Mouse (Mus musculus) embryonic facial prominence, embryonic 11.5 days (tissue): ENCODE data around the gene Gemin8. TPM values are rescaled to one million over a fixed set of nuclear protein-coding genes. Genes with fewer than 3 reads are reported as not detected.

ENCODE experiments used
- ATAC-seq: fragments of 200-750 bp; cut with Nextera tagmentation; replicated peaks from 2 replicates; pipeline ENCODE4 v1.8.0; 2017; ENCODE audit warnings: low read depth; ENCODE audit not compliant: insufficient number of reproducible peaks, low FRiP score, low TSS enrichment
- DNase-seq: peaks from one replicate; pipeline ENCODE4 v3.0.0-alpha.2; 2015; ENCODE audit warnings: low spot score
- H3K27ac ChIP-seq: fragments of 300-500 bp; sonication (generic); replicated peaks from 2 replicates; pipeline ENCODE4 v1.5.1; 2014; ENCODE audit warnings: mild to moderate bottlenecking, low read depth, low read length, control low read depth
- H3K27me3 ChIP-seq: fragments of 300-500 bp; sonication (generic); 2 replicates; pipeline ENCODE4 v1.6.1; 2014; ENCODE audit warnings: mild to moderate bottlenecking, low read length, moderate library complexity, mixed read lengths; ENCODE audit not compliant: control insufficient read depth, insufficient read depth
- H3K36me3 ChIP-seq: fragments of 300-500 bp; sonication (generic); replicated peaks from 2 replicates; pipeline ENCODE4 v1.6.1; 2014; ENCODE audit warnings: low read depth, mild to moderate bottlenecking, low read length, moderate library complexity, mixed read lengths; ENCODE audit not compliant: control insufficient read depth, insufficient read depth
- H3K4me1 ChIP-seq: fragments of 300-500 bp; sonication (generic); 2 replicates; pipeline ENCODE4 v1.6.1; 2014; ENCODE audit warnings: low read length, mixed read lengths; ENCODE audit not compliant: control insufficient read depth, insufficient read depth
- H3K4me2 ChIP-seq: fragments of 300-500 bp; sonication (generic); 2 replicates; pipeline ENCODE4 v1.6.1; 2014; ENCODE audit warnings: low read depth, mild to moderate bottlenecking, control low read depth, low read length, moderate library complexity
- H3K4me3 ChIP-seq: fragments of 300-500 bp; sonication (generic); 2 replicates; pipeline ENCODE4 v1.5.1; 2014; ENCODE audit warnings: low read depth, low read length, control low read depth
- H3K9ac ChIP-seq: fragments of 300-500 bp; sonication (generic); replicated peaks from 2 replicates; pipeline ENCODE4 v1.6.1; 2014; ENCODE audit warnings: mild to moderate bottlenecking, control low read depth, low read length
- H3K9me3 ChIP-seq: fragments of 300-500 bp; sonication (generic); replicated peaks from 2 replicates; pipeline ENCODE4 v1.6.1; 2016; ENCODE audit warnings: mild to moderate bottlenecking, low read length, inconsistent platforms, mixed read lengths; ENCODE audit not compliant: control insufficient read depth
- WGBS: fragments of 180-500 bp; shearing (Covaris S2); extraction: QIAGEN DNeasy Blood & Tissue Kit; methylation state at CpG from one replicate; pipeline ENCODE4 v1.1.7; 2014; 5-methylcytosine and 5-hydroxymethylcytosine counted together
- polyA plus RNA-seq: library from polyadenylated mRNA; unstranded; fragments of >200 nt; fragmentation: Nextera tagmentation; extraction: Ambion mirVana; gene quantifications from 2 replicates; pipeline ENCODE4 v1.2.1, GENCODE M21; 2014

Gemin8 gene
- polyA plus RNA-seq: 13.0 and 19.3 TPM in 2 replicates

DNA sequence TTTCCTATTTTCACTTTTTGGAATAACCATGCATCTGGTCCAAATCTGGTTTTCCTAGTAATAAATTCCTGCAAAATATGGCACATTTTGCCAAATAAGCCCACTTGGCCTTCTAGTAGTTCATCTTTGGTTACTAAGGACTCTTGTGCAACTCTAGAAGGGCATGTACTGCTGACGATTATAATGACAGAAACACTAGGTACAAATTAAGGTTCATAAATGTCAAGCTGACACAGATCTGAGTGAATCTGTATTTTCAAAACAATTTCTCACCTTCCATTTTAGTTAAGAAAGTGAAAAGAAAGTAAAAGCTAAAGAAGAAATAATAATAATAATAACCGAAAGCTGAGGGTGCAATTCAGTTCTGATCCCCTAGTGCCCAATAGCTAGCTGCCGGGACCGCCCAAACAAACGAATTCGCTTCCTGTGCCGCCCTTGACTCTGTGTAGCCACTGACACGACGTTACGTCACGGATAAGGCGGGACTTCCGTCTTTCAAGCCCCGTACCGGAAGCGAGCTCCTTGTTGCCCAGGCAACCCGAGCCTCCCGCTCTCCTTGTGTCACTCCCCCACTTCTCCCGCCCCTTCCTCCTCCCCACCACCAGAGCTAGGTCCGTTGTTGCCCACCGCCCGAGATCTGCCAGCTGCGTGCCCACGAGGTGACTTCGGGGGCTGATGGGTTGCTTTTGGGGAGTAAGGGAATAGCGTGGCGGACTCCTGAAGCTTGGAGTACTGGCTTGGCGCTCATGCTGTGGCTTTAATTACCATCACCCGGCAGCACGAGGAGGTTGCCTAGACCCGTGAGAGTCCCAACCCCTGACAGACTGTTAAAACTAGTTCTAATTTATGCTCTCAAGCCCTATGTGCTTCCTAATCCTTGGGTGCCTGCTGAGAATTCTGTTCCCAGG, at the start of gene Gemin8:
TSS of gene Gemin8 (plus strand) at position 563 of the 908 bp plus-strand sequence.
- H3K4me2 ChIP-seq: peak within 1 kb of the TSS; percentile 45
- H3K4me1 ChIP-seq: no peaks in the 10 kb centered on the region
- ATAC-seq: peak; percentile 98
- H3K27ac ChIP-seq: peak within 1 kb of the TSS; percentile 28; the same call in 1 of the 2 replicates
- DNase-seq: peak; percentile 96
- WGBS: 23% methylated on average over 31 of the region's 31 CpGs
- no peaks in the 10 kb centered on the region for H3K27me3 ChIP-seq
- H3K4me3 ChIP-seq: peak within 1 kb of the TSS; percentile 42
- peak within 1 kb of the TSS; percentile 55 for H3K9ac ChIP-seq
- H3K36me3 ChIP-seq: no peaks in the 10 kb centered on the region
- H3K9me3 ChIP-seq: no peaks in the 10 kb centered on the region

DNA sequence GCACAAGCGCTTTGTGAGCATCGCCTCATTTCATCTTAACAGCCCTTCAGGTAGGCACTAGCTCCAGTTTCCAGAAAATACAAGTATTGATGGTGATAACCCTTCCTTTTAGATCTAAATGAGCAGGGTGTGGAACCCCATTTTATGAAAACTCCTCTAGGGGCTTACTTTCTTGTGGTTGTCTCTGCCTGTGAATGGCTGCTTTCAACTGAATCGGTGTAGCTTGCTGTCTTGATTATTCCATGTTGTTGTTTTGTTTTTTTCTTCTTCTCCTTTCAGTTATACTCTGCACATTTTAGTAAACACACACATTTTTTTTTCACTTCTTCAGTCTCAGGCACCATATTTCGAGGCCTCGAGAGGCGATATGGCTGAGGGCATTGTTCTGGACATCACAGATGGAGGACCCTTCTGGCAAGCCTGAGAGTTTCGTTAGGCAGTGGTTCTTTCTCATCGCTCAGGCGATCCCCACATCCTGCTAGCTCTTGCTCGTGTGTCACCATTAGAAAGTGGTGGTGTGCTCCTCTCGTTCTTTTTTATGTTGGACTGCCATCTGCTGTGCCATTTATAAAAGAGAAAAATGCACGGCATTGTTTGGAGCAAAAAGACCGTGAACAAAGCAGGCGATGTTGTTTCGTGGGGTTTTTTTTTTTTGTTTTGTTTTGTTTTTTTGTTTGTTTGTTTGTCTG, 23.0 kb upstream of the Gemin8 start:
- no peaks in the 10 kb centered on the region for H3K36me3 ChIP-seq
- H3K9ac ChIP-seq: no peak overlapping the region
- no peak for ATAC-seq
- no peak overlapping the region for H3K27ac ChIP-seq
- WGBS: 73% methylated on average over 15 of the region's 15 CpGs
- no peaks in the 10 kb centered on the region for H3K27me3 ChIP-seq
- H3K9me3 ChIP-seq: no peaks in the 10 kb centered on the region
- no peak overlapping the region for H3K4me2 ChIP-seq
- no peaks in the 10 kb centered on the region for H3K4me1 ChIP-seq
- no peak overlapping the region for H3K4me3 ChIP-seq
- no peak for DNase-seq

- H3K9me3 ChIP-seq: no peaks in the 10 kb centered on the region
- no peak overlapping the region for H3K9ac ChIP-seq
- DNase-seq (no peak), ATAC-seq (no peak)
- H3K27ac ChIP-seq: no peak overlapping the region
- H3K4me1 ChIP-seq: no peaks in the 10 kb centered on the region
- H3K4me2 ChIP-seq: no peak overlapping the region
- no peaks in the 10 kb centered on the region for H3K36me3 ChIP-seq
- no peaks in the 10 kb centered on the region for H3K27me3 ChIP-seq
- no peak overlapping the region for H3K4me3 ChIP-seq
- WGBS: 76% methylated on average over 4 of the region's 4 CpGs
These were observed 7.5 kb upstream of the Gemin8 start for GRCm38 (mm10) chrX:166162773-166163172.

DNA sequence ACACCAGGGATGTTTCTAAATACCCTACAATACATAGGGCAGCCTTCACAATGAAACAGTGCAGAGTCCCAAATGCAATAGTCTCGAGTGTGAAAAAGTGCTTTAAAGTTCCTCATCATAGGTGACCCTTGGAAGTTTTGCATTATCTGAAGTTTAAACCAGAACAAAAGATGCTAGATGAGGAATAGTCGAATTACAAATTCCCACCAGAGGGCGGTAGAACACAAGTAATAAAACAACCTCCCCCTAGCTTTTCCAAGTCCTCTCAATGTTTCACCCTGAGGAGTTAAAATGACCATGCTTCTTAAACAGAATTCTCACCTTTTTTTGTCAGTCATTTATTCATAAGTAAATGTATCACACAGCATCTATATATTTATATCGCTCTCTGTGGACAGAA, 2.9 kb upstream of the Gemin8 start:
- Histone ChIP-seq H3K4me1 (no peaks in the 10 kb centered on the region), H3K36me3 (no peaks in the 10 kb centered on the region), H3K27me3 (no peaks in the 10 kb centered on the region), H3K9me3 (no peaks in the 10 kb centered on the region), H3K4me2 (no peak overlapping the region), H3K9ac (no peak overlapping the region), H3K27ac (no peak overlapping the region), H3K4me3 (no peak overlapping the region)
- ATAC-seq (no peak), DNase-seq (peak; percentile 77)
- WGBS: 8% methylated on average over 4 of the region's 4 CpGs

DNA sequence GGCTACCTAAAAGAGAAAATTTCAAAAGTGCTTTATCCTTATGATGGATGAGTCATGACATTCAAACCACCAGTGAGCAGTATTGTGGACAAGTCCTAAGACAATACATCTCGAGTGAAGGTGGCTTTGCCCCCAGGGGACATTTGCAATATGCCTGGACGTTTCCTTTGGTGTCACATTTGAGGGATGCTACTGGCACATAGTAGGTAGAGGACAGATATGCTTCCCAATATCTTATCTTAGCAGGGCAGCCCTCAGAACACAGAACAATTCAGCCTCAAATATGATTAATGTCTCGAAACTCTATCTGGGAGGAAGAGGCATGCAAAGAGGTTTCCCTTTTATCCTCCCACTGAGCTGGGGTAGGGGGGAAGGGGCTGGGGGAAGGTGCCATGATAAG, 2.3 kb upstream of the Gemin8 start:
- no peak for DNase-seq
- H3K36me3 ChIP-seq: no peaks in the 10 kb centered on the region
- no peak overlapping the region for H3K4me2 ChIP-seq
- H3K9ac ChIP-seq: no peak overlapping the region
- WGBS: 63% methylated on average over 3 of the region's 3 CpGs
- ATAC-seq: no peak
- H3K4me3 ChIP-seq: no peak overlapping the region
- H3K9me3 ChIP-seq: no peaks in the 10 kb centered on the region
- H3K27me3 ChIP-seq: no peaks in the 10 kb centered on the region
- no peaks in the 10 kb centered on the region for H3K4me1 ChIP-seq
- H3K27ac ChIP-seq: no peak overlapping the region

DNA sequence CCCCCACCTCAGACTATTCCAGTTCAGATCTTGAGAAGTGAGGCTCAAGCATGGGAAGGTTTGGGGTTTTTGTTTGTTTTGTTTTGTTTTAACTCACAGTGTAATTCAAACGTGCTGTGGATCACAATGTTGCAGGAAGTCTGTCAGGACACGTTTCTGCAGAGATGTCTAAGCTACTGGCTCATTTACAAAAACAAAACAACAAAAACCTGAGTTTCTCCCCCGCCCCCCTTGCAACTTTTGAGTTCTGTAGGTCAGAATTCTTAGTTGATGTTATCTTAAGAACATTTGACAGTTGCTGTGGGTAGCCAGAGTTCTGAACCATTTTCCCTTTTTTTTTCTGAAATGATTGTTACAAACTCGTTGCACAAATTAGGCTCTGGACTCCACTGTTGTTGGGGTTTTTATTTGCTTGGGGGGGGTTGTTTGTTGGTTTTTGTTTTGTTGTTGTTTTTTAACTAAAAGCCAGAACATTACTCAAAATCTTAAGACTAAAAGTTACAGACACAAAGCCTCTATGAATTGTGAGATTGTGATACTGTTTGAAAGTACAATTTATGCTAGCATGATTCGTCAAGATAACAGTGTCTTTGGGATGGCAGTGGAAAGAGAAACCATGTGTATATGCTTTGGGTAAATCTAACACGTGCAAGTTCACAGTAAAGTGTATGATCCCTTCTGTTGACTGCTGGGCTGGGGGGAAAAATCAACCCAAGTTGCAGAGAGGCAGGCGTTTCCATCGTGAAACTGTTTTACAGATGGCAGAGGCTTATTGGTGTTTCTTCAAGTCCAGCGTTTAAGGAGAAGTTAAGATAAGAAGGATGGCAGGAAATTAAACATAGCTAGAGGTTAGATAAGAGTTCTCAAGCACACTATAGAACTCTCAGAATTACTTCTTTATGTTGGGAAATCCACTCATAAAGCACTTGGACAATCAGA, 815 bp downstream of the Gemin8 start:
- no peak for DNase-seq
- peak overlapping the region; percentile 42 for H3K4me3 ChIP-seq
- H3K36me3 ChIP-seq: no peaks in the 10 kb centered on the region
- peak overlapping the region; percentile 45 for H3K4me2 ChIP-seq
- 34% methylated on average over 9 of the region's 9 CpGs for WGBS
- H3K4me1 ChIP-seq: no peaks in the 10 kb centered on the region
- no peaks in the 10 kb centered on the region for H3K27me3 ChIP-seq
- no peak for ATAC-seq
- H3K9ac ChIP-seq: peak overlapping the region; percentile 55
- H3K9me3 ChIP-seq: no peaks in the 10 kb centered on the region
- H3K27ac ChIP-seq: peak overlapping the region; percentile 28; the same call in 1 of the 2 replicates

- Histone ChIP-seq H3K4me1 (no peaks in the 10 kb centered on the region), H3K4me2 (no peak overlapping the region), H3K4me3 (no peak overlapping the region), H3K27me3 (no peaks in the 10 kb centered on the region), H3K27ac (no peak overlapping the region), H3K36me3 (no peaks in the 10 kb centered on the region), H3K9me3 (no peaks in the 10 kb centered on the region), H3K9ac (no peak overlapping the region)
- no peak for DNase-seq
- WGBS: 61% methylated on average over 4 of the region's 4 CpGs
- ATAC-seq: no peak
These were observed 1.8 kb downstream of the Gemin8 start for GRCm38 (mm10) chrX:166172041-166172440.
